Mouse (Mus musculus): ENCODE results near the gene Pard3b.

The Pard3b gene

GRCm38 (mm10) chr1:62081129-62081528, 442.5 kb downstream of the Pard3b start:
- no peak for DNase-seq (ENCODE audit: low spot score in 2 of 2)

- DNase-seq (ENCODE audit: low spot score in 2 of 2) = no peak
These were observed 447.4 kb downstream of the Pard3b start for GRCm38 (mm10) chr1:62085995-62086394.

- no peak for DNase-seq (ENCODE audit: low spot score in 2 of 2)
These were observed 448.8 kb downstream of the Pard3b start for GRCm38 (mm10) chr1:62087464-62087863.

- no peak for DNase-seq (ENCODE audit: low spot score in 2 of 2)
These were observed 456.3 kb downstream of the Pard3b start for GRCm38 (mm10) chr1:62094885-62095284.

GRCm38 (mm10) chr1:62122426-62122825, 483.8 kb downstream of the Pard3b start:
- no peak for DNase-seq (ENCODE audit: low spot score in 2 of 2)

GRCm38 (mm10) chr1:62129186-62129585, 490.6 kb downstream of the Pard3b start:
- no peak for DNase-seq (ENCODE audit: low spot score in 2 of 2)

- DNase-seq (ENCODE audit: low spot score in 2 of 2) = no peak
These were observed 509.5 kb downstream of the Pard3b start for GRCm38 (mm10) chr1:62148134-62148533.

GRCm38 (mm10) chr1:62148786-62149185, 510.2 kb downstream of the Pard3b start:
- DNase-seq (ENCODE audit: low spot score in 2 of 2) = no peak

GRCm38 (mm10) chr1:62155970-62156369, 517.3 kb downstream of the Pard3b start:
- DNase-seq (ENCODE audit: low spot score in 2 of 2) = no peak

- DNase-seq (ENCODE audit: low spot score in 2 of 2) = no peak
These were observed 521.0 kb downstream of the Pard3b start for GRCm38 (mm10) chr1:62159592-62159991.

- no peak for DNase-seq (ENCODE audit: low spot score in 2 of 2)
These were observed 536.5 kb downstream of the Pard3b start for GRCm38 (mm10) chr1:62175013-62175640.

- DNase-seq (ENCODE audit: low spot score in 2 of 2) = no peak
These were observed 543.0 kb downstream of the Pard3b start for GRCm38 (mm10) chr1:62181638-62182037.

GRCm38 (mm10) chr1:62182634-62183033, 544.0 kb downstream of the Pard3b start:
- DNase-seq (ENCODE audit: low spot score in 2 of 2) = no peak

- DNase-seq (ENCODE audit: low spot score in 2 of 2) = no peak
These were observed 552.2 kb downstream of the Pard3b start for GRCm38 (mm10) chr1:62190786-62191185.

GRCm38 (mm10) chr1:62197515-62197914, 558.9 kb downstream of the Pard3b start:
- no peak for DNase-seq (ENCODE audit: low spot score in 2 of 2)

GRCm38 (mm10) chr1:62200919-62201318, 562.3 kb downstream of the Pard3b start:
- DNase-seq (ENCODE audit: low spot score in 2 of 2) = no peak

GRCm38 (mm10) chr1:62201686-62202257, 563.1 kb downstream of the Pard3b start:
- DNase-seq (ENCODE audit: low spot score in 2 of 2) = no peak

- no peak for DNase-seq (ENCODE audit: low spot score in 2 of 2)
These were observed 574.7 kb downstream of the Pard3b start for GRCm38 (mm10) chr1:62213285-62213684.

- no peak for DNase-seq (ENCODE audit: low spot score in 2 of 2)
These were observed 577.2 kb downstream of the Pard3b start for GRCm38 (mm10) chr1:62215842-62216241.

GRCm38 (mm10) chr1:62216568-62216967, 577.9 kb downstream of the Pard3b start:
- no peak for DNase-seq (ENCODE audit: low spot score in 2 of 2)

- no peak for DNase-seq (ENCODE audit: low spot score in 2 of 2)
These were observed 590.5 kb downstream of the Pard3b start for GRCm38 (mm10) chr1:62229129-62229528.

GRCm38 (mm10) chr1:62234039-62234438, 595.4 kb downstream of the Pard3b start:
- DNase-seq (ENCODE audit: low spot score in 2 of 2) = no peak

- no peak for DNase-seq (ENCODE audit: low spot score in 2 of 2)
These were observed 596.5 kb downstream of the Pard3b start for GRCm38 (mm10) chr1:62235121-62235520.

Data from urinary bladder, postnatal 4 days (tissue).